Comparison of ENCODE assay signal across 9 mouse cellular contexts in the genomic region with DNA sequence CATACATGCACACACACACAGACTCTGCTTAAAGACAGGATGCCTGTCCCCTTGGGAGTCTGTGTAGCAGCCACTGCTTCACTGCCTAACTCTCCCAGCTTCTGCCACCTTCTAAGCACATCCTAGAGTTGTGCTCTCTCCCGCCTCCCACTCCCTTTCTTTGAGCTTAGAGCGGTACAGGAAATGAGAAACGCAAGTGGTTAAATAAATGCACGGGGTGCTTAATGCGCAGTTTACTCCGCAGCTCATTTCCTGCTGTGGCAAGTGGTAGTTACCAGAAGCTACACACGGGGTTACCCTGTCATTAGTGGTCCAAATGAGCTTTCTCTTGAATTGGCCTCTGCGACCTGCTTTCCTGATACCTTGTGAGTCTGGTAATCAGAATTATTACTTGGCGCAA.
DNase-seq lines count a peak whose midpoint lies in the region; ATAC-seq and TF ChIP-seq lines count a peak whose summit lies in the region.
"Had no signal": no experiment of that assay in that cellular context is flagged by ENCODE, and none has a peak within 500 bp of the region (broad histone marks: within the 10 kb centered on the region; RNA-seq: fewer than 3 reads in every experiment).

No protein-coding gene starts in this region.

- H3K27ac ChIP-seq in heart, embryonic 16.5 days (ENCODE audit: low read length): peak overlapping the region; percentile 50
- H3K27ac ChIP-seq in intestine, embryonic 16.5 days (ENCODE audit: low read length): peak overlapping the region; percentile 83
- no peak overlapping the region for H3K27ac ChIP-seq in midbrain, embryonic 11.5 days (ENCODE audit: low read depth, low read length)
- no peak overlapping the region for H3K27ac ChIP-seq in hindbrain, embryonic 10.5 days
- H3K27ac ChIP-seq: forebrain, embryonic 15.5 days; hindbrain, embryonic 12.5 days had no signal

- H3K9me3 ChIP-seq in heart, embryonic 16.5 days (replicated peaks; ENCODE audit: control insufficient read depth, low read length): no peaks in the 10 kb centered on the region
- H3K9me3 ChIP-seq in G1E (replicated peaks): 0 out of 2 replicates have a peak, but pooled peaks cover 6% of the 10 kb centered on the region
- H3K9me3 ChIP-seq in intestine, embryonic 16.5 days (ENCODE audit: control insufficient read depth, low read length): no peaks in the 10 kb centered on the region
- H3K9me3 ChIP-seq in midbrain, embryonic 11.5 days (ENCODE audit: control insufficient read depth, low read length): no peaks in the 10 kb centered on the region
- H3K9me3 ChIP-seq in hindbrain, embryonic 10.5 days: no peaks in the 10 kb centered on the region
- H3K9me3 ChIP-seq: forebrain, embryonic 15.5 days; hindbrain, embryonic 12.5 days had no signal

- H3K4me1 ChIP-seq in heart, embryonic 16.5 days (ENCODE audit: control insufficient read depth, insufficient read depth, low read length): peaks cover 43% of the 10 kb centered on the region
- no peaks in the 10 kb centered on the region for H3K4me1 ChIP-seq in G1E (ENCODE audit: insufficient read depth, low read depth, low read length)
- peaks cover 19% of the 10 kb centered on the region for H3K4me1 ChIP-seq in intestine, embryonic 16.5 days (ENCODE audit: control insufficient read depth, insufficient read depth, low read length)
- H3K4me1 ChIP-seq in midbrain, embryonic 11.5 days (ENCODE audit: control insufficient read depth, insufficient read depth, low read length): no peaks in the 10 kb centered on the region
- H3K4me1 ChIP-seq in hindbrain, embryonic 10.5 days (replicated peaks): 0 out of 2 replicates have a peak, but pooled peaks cover 4% of the 10 kb centered on the region
- H3K4me1 ChIP-seq: forebrain, embryonic 15.5 days; hindbrain, embryonic 12.5 days had no signal

- TF ChIP-seq CTCF in G1E (IDR thresholded peaks at IDR 0.05; ENCODE audit: low read depth, low read length): no peak

- WGBS in heart, embryonic 16.5 days: 67% methylated on average over 9 of the region's 9 CpGs
- 52% methylated on average over 9 of the region's 9 CpGs for WGBS in intestine, embryonic 16.5 days
- WGBS in midbrain, embryonic 11.5 days: 86% methylated on average over 9 of the region's 9 CpGs
- 88% methylated on average over 9 of the region's 9 CpGs for WGBS in hindbrain, embryonic 10.5 days

- DNase-seq in heart, adult 18-20 months: no peak
- DNase-seq in CD4-positive helper T cell, adult 2 months (ENCODE audit: low read depth, low spot score): peak; percentile 50
- no peak for DNase-seq in G1E (ENCODE audit: low spot score)
- no peak for DNase-seq in midbrain, embryonic 11.5 days (ENCODE audit: low spot score, missing footprints)
- DNase-seq in hindbrain, embryonic 10.5 days (ENCODE audit: low spot score): no peak

- H3K4me3 ChIP-seq in heart, embryonic 16.5 days (ENCODE audit: low read length): no peak overlapping the region
- peak overlapping the region; percentile 11; the same call in 1 of the 2 replicates for H3K4me3 ChIP-seq in G1E (ENCODE audit: low read depth, low read length)
- no peak overlapping the region for H3K4me3 ChIP-seq in intestine, embryonic 16.5 days (ENCODE audit: low read length)
- H3K4me3 ChIP-seq in midbrain, embryonic 11.5 days (ENCODE audit: low read depth, low read length): no peak overlapping the region
- no peak overlapping the region for H3K4me3 ChIP-seq in hindbrain, embryonic 10.5 days
- H3K4me3 ChIP-seq: forebrain, embryonic 15.5 days; hindbrain, embryonic 12.5 days had no signal

- ATAC-seq in heart, embryonic 16.5 days (replicated peaks; ENCODE audit: extremely low read depth, insufficient read depth, low FRiP score): no peak
- no peak for ATAC-seq in G1E (ENCODE audit: extremely low read depth, insufficient number of reproducible peaks, low FRiP score, poor library complexity, severe bottlenecking)
- no peak for ATAC-seq in intestine, embryonic 16.5 days
- ATAC-seq in midbrain, embryonic 11.5 days (ENCODE audit: low FRiP score): no peak
- ATAC-seq: forebrain, embryonic 15.5 days had no signal

- no peak overlapping the region for H3K4me2 ChIP-seq in heart, embryonic 16.5 days (ENCODE audit: low read depth, low read length)
- no peak overlapping the region for H3K4me2 ChIP-seq in intestine, embryonic 16.5 days (ENCODE audit: low read depth, low read length)
- H3K4me2 ChIP-seq in midbrain, embryonic 11.5 days: no peak overlapping the region
- H3K4me2 ChIP-seq: forebrain, embryonic 15.5 days; hindbrain, embryonic 12.5 days had no signal

- H3K27me3 ChIP-seq in heart, embryonic 16.5 days (ENCODE audit: control insufficient read depth, insufficient read depth, low read length): no peaks in the 10 kb centered on the region
- no peaks in the 10 kb centered on the region for H3K27me3 ChIP-seq in G1E (ENCODE audit: insufficient read depth, low read length)
- H3K27me3 ChIP-seq in intestine, embryonic 16.5 days (replicated peaks; ENCODE audit: control insufficient read depth, insufficient read depth, low read length): no peaks in the 10 kb centered on the region
- no peaks in the 10 kb centered on the region for H3K27me3 ChIP-seq in midbrain, embryonic 11.5 days (ENCODE audit: control insufficient read depth, insufficient read depth, low read length)
- H3K27me3 ChIP-seq in hindbrain, embryonic 10.5 days (ENCODE audit: insufficient read depth, poor library complexity, severe bottlenecking): no peaks in the 10 kb centered on the region
- H3K27me3 ChIP-seq: forebrain, embryonic 15.5 days; hindbrain, embryonic 12.5 days had no signal

- no peak overlapping the region for H3K9ac ChIP-seq in heart, embryonic 16.5 days (ENCODE audit: low read length)
- H3K9ac ChIP-seq in intestine, embryonic 16.5 days (ENCODE audit: low read depth, low read length): no peak overlapping the region
- H3K9ac ChIP-seq in midbrain, embryonic 11.5 days (ENCODE audit: low read length): no peak overlapping the region
- H3K9ac ChIP-seq: forebrain, embryonic 15.5 days; hindbrain, embryonic 12.5 days had no signal

- H3K36me3 ChIP-seq in heart, embryonic 16.5 days (ENCODE audit: control insufficient read depth, insufficient read depth): no peaks in the 10 kb centered on the region
- no peaks in the 10 kb centered on the region for H3K36me3 ChIP-seq in G1E (replicated peaks)
- H3K36me3 ChIP-seq in intestine, embryonic 16.5 days (ENCODE audit: control insufficient read depth, insufficient read depth, low read length): no peaks in the 10 kb centered on the region
- no peaks in the 10 kb centered on the region for H3K36me3 ChIP-seq in midbrain, embryonic 11.5 days (ENCODE audit: control insufficient read depth, insufficient read depth, low read length)
- no peaks in the 10 kb centered on the region for H3K36me3 ChIP-seq in hindbrain, embryonic 10.5 days
- H3K36me3 ChIP-seq: forebrain, embryonic 15.5 days; hindbrain, embryonic 12.5 days had no signal

Comparison
In these comparisons a context has a peak if more than half of its experiments do, and no peak if none do; other contexts are left out.
1. H3K27ac ChIP-seq: peak in heart, embryonic 16.5 days (single experiment) and intestine, embryonic 16.5 days (single experiment); none in midbrain, embryonic 11.5 days (single experiment) and hindbrain, embryonic 10.5 days (single experiment).